Mouse (Mus musculus) hindbrain, embryonic 10.5 days (tissue): ENCODE data around the gene Psmd8. TPM values are rescaled to one million over a fixed set of nuclear protein-coding genes. Genes with fewer than 3 reads are reported as not detected.
A peak's percentile ranks its signal among the peaks of the same experiment; 100 is the strongest.
"Not testable (repeated sequence)": the region's sequence is repeated elsewhere in the genome, so short reads cannot be mapped to it uniquely, and the experiment has no call there.

Source experiments
- DNase-seq: peaks from one replicate; pipeline ENCODE4 v3.0.0-alpha.2; 2017; ENCODE audit warnings: low spot score
- H3K27ac ChIP-seq: fragments of 300-500 bp; sonication (generic); 2 replicates; pipeline ENCODE4 v1.5.1; 2016; ENCODE audit warnings: mild to moderate bottlenecking, moderate library complexity
- H3K27me3 ChIP-seq: fragments of 300-500 bp; sonication (generic); 2 replicates; pipeline ENCODE4 v1.6.1; 2016; ENCODE audit warnings: mild to moderate bottlenecking; ENCODE audit not compliant: poor library complexity, insufficient read depth, severe bottlenecking
- H3K36me3 ChIP-seq: fragments of 300-500 bp; sonication (generic); 2 replicates; pipeline ENCODE4 v1.6.1; 2016; ENCODE audit warnings: mild to moderate bottlenecking, moderate library complexity
- H3K4me1 ChIP-seq: fragments of 300-500 bp; sonication (generic); replicated peaks from 2 replicates; pipeline ENCODE4 v1.6.1; 2016; ENCODE audit warnings: mild to moderate bottlenecking
- H3K4me3 ChIP-seq: fragments of 300-500 bp; sonication (generic); 2 replicates; pipeline ENCODE4 v1.5.1; 2016; ENCODE audit warnings: mild to moderate bottlenecking, moderate library complexity
- H3K9me3 ChIP-seq: fragments of 300-500 bp; sonication (generic); 2 replicates; pipeline ENCODE4 v1.6.1; 2016; ENCODE audit warnings: mild to moderate bottlenecking, moderate library complexity
- WGBS: fragments of 180-500 bp; shearing (Covaris S2); methylation state at CpG from one replicate; pipeline ENCODE4 v1.1.7; 2016; 5-methylcytosine and 5-hydroxymethylcytosine counted together
- polyA plus RNA-seq: library from polyadenylated mRNA; unstranded; fragments of >200 nt; fragmentation: Nextera tagmentation; extraction: Ambion mirVana; gene quantifications from 2 replicates; pipeline ENCODE4 v1.2.1, GENCODE M21; 2016

Psmd8 gene
- polyA plus RNA-seq, 1 experiment from 2014 or later, result 348 TPM

GRCm38 (mm10) chr7:29144006-29144405, 36.5 kb downstream of the Psmd8 start:
- no peaks in the 10 kb centered on the region for H3K36me3 ChIP-seq
- no peaks in the 10 kb centered on the region for H3K9me3 ChIP-seq
- H3K27ac ChIP-seq, result no peak overlapping the region
- H3K4me1 ChIP-seq, result peaks cover 9% of the 10 kb centered on the region; the same call in 1 of the 2 replicates
- H3K4me3 ChIP-seq, result no peak overlapping the region
- DNase-seq, result no peak
- no peaks in the 10 kb centered on the region for H3K27me3 ChIP-seq
- 91% methylated on average over 4 of the region's 4 CpGs for WGBS

DNA sequence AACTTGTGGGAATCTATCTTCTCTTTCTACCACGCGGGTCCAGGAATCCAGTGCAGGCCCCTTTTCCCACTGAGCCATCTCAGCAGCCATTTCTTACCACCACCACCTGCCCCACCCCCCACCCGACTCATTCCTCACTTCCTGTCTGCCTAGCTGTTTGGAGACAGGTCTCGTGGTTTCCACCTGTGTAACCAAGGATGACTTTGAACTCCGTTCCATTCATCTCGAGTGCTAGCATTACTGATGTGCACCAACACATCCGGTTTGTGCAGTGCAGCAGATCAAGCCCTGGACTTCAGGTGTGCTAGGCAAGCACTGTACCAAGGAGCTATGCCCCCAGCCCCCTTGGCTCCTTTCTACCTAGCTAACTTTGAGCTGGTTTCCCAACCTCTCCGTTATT, 39.1 kb downstream of the Psmd8 start:
- DNase-seq, result no peak
- no peaks in the 10 kb centered on the region for H3K36me3 ChIP-seq
- H3K27ac ChIP-seq, result no peak overlapping the region

GRCm38 (mm10) chr7:29139237-29139636, 41.3 kb downstream of the Psmd8 start:
- Histone ChIP-seq H3K4me1 (peaks cover 20% of the 10 kb centered on the region), H3K27me3 (peaks cover 22% of the 10 kb centered on the region)
- not testable (repeated sequence) for DNase-seq, H3K9me3 ChIP-seq, H3K27ac ChIP-seq, H3K4me3 ChIP-seq, H3K36me3 ChIP-seq
- 90% methylated on average over 4 of the region's 4 CpGs for WGBS

More for the DNA sequence above, 39.1 kb downstream of the Psmd8 start:
- Histone ChIP-seq H3K4me1 (peaks cover 6% of the 10 kb centered on the region; the same call in 1 of the 2 replicates), H3K9me3 (no peaks in the 10 kb centered on the region), H3K27me3 (peaks cover 4% of the 10 kb centered on the region; the same call in 1 of the 2 replicates), H3K4me3 (no peak overlapping the region)
- 88% methylated on average over 8 of the region's 8 CpGs for WGBS

GRCm38 (mm10) chr7:29137429-29137828, 43.1 kb downstream of the Psmd8 start:
- Histone ChIP-seq H3K36me3 (no peaks in the 10 kb centered on the region), H3K27me3 (peaks cover 27% of the 10 kb centered on the region), H3K4me1 (peaks cover 23% of the 10 kb centered on the region), H3K9me3 (no peaks in the 10 kb centered on the region), H3K4me3 (no peak overlapping the region), H3K27ac (no peak overlapping the region)
- DNase-seq, result no peak
- WGBS, result 41% methylated on average over 16 of the region's 16 CpGs

DNA sequence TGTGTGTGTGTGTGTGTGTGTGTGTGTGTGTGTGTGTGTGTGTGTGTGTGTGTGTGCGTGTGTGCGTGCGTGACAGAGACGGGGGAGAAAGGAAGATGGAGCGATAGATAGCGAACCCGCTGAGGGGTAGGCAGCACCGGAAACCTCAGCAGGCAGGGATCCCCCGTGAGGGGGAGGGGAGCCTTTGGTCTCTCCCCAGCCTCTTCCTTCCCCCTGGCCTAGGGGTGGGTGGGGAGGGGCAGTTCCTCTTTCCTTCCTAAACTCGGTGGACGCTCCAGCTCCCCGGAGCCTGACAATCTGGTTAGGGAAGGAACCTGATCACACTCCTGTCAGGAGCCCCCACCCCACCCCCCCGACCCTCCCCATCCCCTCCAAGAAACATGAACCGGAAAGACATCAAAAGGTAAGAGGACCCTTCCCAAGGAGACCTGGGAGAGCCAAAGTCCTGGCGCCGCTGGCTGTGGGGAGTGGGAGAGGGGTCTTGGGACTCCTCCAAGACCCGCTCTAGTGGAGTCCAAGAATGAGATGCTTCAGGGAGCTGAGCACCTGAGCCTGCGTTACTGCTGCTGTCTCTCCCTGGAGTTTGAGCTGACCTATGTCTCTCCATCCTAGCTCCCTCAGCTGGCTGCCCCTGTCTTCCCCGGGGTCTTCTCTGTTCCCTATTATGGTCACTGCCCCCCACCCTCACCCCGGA, 45.7 kb downstream of the Psmd8 start, which contains the start of gene Rasgrp4:
TSS of gene Rasgrp4 (plus strand) at position 159 of the 694 bp plus-strand sequence.
- Histone ChIP-seq H3K9me3 (no peaks in the 10 kb centered on the region), H3K4me1 (peaks cover 23% of the 10 kb centered on the region), H3K4me3 (peak within 1 kb of the TSS; percentile 50), H3K27ac (peak within 1 kb of the TSS; percentile 46; the same call in 1 of the 2 replicates), H3K27me3 (peaks cover 27% of the 10 kb centered on the region), H3K36me3 (no peaks in the 10 kb centered on the region)
- WGBS, result under 1% methylated on average over 13 of the region's 20 CpGs
- peak; percentile 36 for DNase-seq

GRCm38 (mm10) chr7:29134230-29134629, 46.3 kb downstream of the Psmd8 start:
- Histone ChIP-seq H3K36me3 (no peaks in the 10 kb centered on the region), H3K4me1 (peaks cover 23% of the 10 kb centered on the region), H3K9me3 (no peaks in the 10 kb centered on the region), H3K27me3 (peaks cover 27% of the 10 kb centered on the region), H3K27ac (no peak overlapping the region), H3K4me3 (peak overlapping the region; percentile 50)
- no peak for DNase-seq
- 5% methylated on average over 4 of the region's 4 CpGs for WGBS

GRCm38 (mm10) chr7:29128725-29129124, 51.8 kb downstream of the Psmd8 start:
- DNase-seq, result no peak
- Histone ChIP-seq H3K4me3 (no peak overlapping the region), H3K4me1 (peaks cover 17% of the 10 kb centered on the region), H3K27me3 (peaks cover 12% of the 10 kb centered on the region), H3K36me3 (no peaks in the 10 kb centered on the region), H3K9me3 (no peaks in the 10 kb centered on the region), H3K27ac (no peak overlapping the region)
- WGBS, result 45% methylated on average over 2 of the region's 2 CpGs

GRCm38 (mm10) chr7:29126173-29126915, 54.2 kb downstream of the Psmd8 start:
- H3K27me3 ChIP-seq, result peaks cover 15% of the 10 kb centered on the region
- peaks cover 21% of the 10 kb centered on the region for H3K4me1 ChIP-seq
- H3K4me3 ChIP-seq, result no peak overlapping the region
- WGBS, result 41% methylated on average over 7 of the region's 7 CpGs
- peak; percentile 71 for DNase-seq
- H3K27ac ChIP-seq, result no peak overlapping the region
- H3K36me3 ChIP-seq, result no peaks in the 10 kb centered on the region
- H3K9me3 ChIP-seq, result no peaks in the 10 kb centered on the region

GRCm38 (mm10) chr7:29124970-29125369, 55.5 kb downstream of the Psmd8 start, which contains the start of gene Ryr1:
Gene Ryr1, minus strand, starts transcription at chr7:29125179.
- H3K4me3 ChIP-seq, result peak within 1 kb of the TSS; percentile 61
- H3K27ac ChIP-seq, result peak within 1 kb of the TSS; percentile 78
- peaks cover 21% of the 10 kb centered on the region for H3K4me1 ChIP-seq
- WGBS, result under 1% methylated on average over 16 of the region's 16 CpGs
- H3K36me3 ChIP-seq, result no peaks in the 10 kb centered on the region
- peaks cover 15% of the 10 kb centered on the region for H3K27me3 ChIP-seq
- no peaks in the 10 kb centered on the region for H3K9me3 ChIP-seq
- peak; percentile 71 for DNase-seq

Other genes starting within 250 kb of the Psmd8 start
- gene Actn4, start 218.4 kb downstream of the Psmd8 start, polyA plus RNA-seq, result 216 and 245 TPM in 2 replicates
- 426 and 432 TPM in 2 replicates for gene Eif3k, start 198.8 kb downstream of the Psmd8 start, polyA plus RNA-seq
- gene Map4k1, start 198.7 kb downstream of the Psmd8 start, polyA plus RNA-seq, result 8.8 and 9.0 TPM in 2 replicates
- gene Ryr1, start 55.5 kb downstream of the Psmd8 start, polyA plus RNA-seq, result 0.51 and 0.97 TPM in 2 replicates
- gene Rasgrp4, start 45.9 kb downstream of the Psmd8 start, polyA plus RNA-seq, result 0.34 and 0.54 TPM in 2 replicates
- 17.6 and 18.4 TPM in 2 replicates for gene Fam98c, start 24.5 kb downstream of the Psmd8 start, polyA plus RNA-seq
- gene Ggn, start 10.5 kb downstream of the Psmd8 start, polyA plus RNA-seq, result 1.1 TPM in 2 replicates
- 3.5 and 3.6 TPM in 2 replicates for gene Spred3, start 10.3 kb downstream of the Psmd8 start, polyA plus RNA-seq
- 0.51 and 0.97 TPM in 2 replicates for gene Catsperg1, start 33.3 kb upstream of the Psmd8 start, polyA plus RNA-seq
- gene Kcnk6, start 51.8 kb upstream of the Psmd8 start, polyA plus RNA-seq, result 0.76 and 0.97 TPM in 2 replicates
- 110 and 115 TPM in 2 replicates for gene Yif1b, start 57.6 kb upstream of the Psmd8 start, polyA plus RNA-seq
- gene 2200002D01Rik, start 67.8 kb upstream of the Psmd8 start, polyA plus RNA-seq, result 6.9 and 7.4 TPM in 2 replicates
- gene Spint2, start 101.2 kb upstream of the Psmd8 start, polyA plus RNA-seq, result 43.7 and 65.7 TPM in 2 replicates
- gene Ppp1r14a, start 108.6 kb upstream of the Psmd8 start, polyA plus RNA-seq, result 35.5 and 55.7 TPM in 2 replicates
- 28.3 and 60.6 TPM in 2 replicates for gene Dpf1, start 123.2 kb upstream of the Psmd8 start, polyA plus RNA-seq